Mouse (Mus musculus) heart, postnatal 0 days (tissue): ENCODE data around the gene Nectin1.

ENCODE experiments used
- CTCF ChIP-seq: IDR thresholded peaks from 2 replicates; pipeline ENCODE4 v1.5.1; 2016; ENCODE audit warnings: antibody characterized with exemption, control low read depth, low read depth
- EP300 ChIP-seq: IDR thresholded peaks from 2 replicates; pipeline ENCODE4 v1.6.1; 2016; ENCODE audit warnings: antibody characterized with exemption, low read depth

- TF ChIP-seq CTCF (no peak), EP300 (no peak)
These were observed 82.9 kb downstream of the Nectin1 start for GRCm38 (mm10) chr9:43826558-43827253.
